19 mouse cellular contexts compared by ENCODE assay signal in genomic region chr10:24769496-24769895, GRCm38 (mm10). TPM values are rescaled to one million over a fixed set of nuclear protein-coding genes. Genes with fewer than 3 reads are reported as not detected.
DNase-seq lines count a peak whose midpoint lies in the region; TF ChIP-seq lines count a peak whose summit lies in the region.
"Had no signal": no experiment of that assay in that cellular context is flagged by ENCODE, and none has a peak within 500 bp of the region (broad histone marks: within the 10 kb centered on the region; RNA-seq: fewer than 3 reads in every experiment).

No protein-coding gene starts in this region.

- no peaks in the 10 kb centered on the region for H3K79me2 ChIP-seq in heart, adult 2 months (replicated peaks; ENCODE audit: control insufficient read depth, insufficient read depth, low read length)

- no peak overlapping the region for H3K27ac ChIP-seq in heart, adult 2 months
- no peak overlapping the region for H3K27ac ChIP-seq in heart, embryonic 10.5 days

- H3K9ac ChIP-seq in heart, adult 2 months (ENCODE audit: low read depth, low read length): no peak overlapping the region

- intact Hi-C loops in heart, adult 2 months (cut with DNase I): no loop called here
- intact Hi-C loops in heart, postnatal 10 days (cut with DNase I): no loop called here

- TF ChIP-seq CTCF in heart, adult 2 months (IDR thresholded peaks at IDR 0.05): no peak

- H3K36me3 ChIP-seq in heart, adult 2 months (ENCODE audit: control insufficient read depth, insufficient read depth, low read length): no peaks in the 10 kb centered on the region
- H3K36me3 ChIP-seq in heart, embryonic 10.5 days: no peaks in the 10 kb centered on the region
- H3K36me3 ChIP-seq: G1E had no signal

- H3K27me3 ChIP-seq in heart, adult 2 months (ENCODE audit: control insufficient read depth, insufficient read depth, low read length): no peaks in the 10 kb centered on the region
- H3K27me3 ChIP-seq in heart, embryonic 10.5 days (ENCODE audit: insufficient read depth, poor library complexity, severe bottlenecking): no peaks in the 10 kb centered on the region
- H3K27me3 ChIP-seq: CH12.LX had no signal

- DNase-seq in heart, adult 11 months: peak; percentile 59
- DNase-seq in heart, adult 2 months: no peak
- peak; percentile 71 for DNase-seq in heart, embryonic 10.5 days (ENCODE audit: low spot score)
- DNase-seq in heart, postnatal 10 days: no peak
- DNase-seq in 416B (ENCODE audit: low read depth): peak; percentile 21
- no peak for DNase-seq in cerebellum, adult 9-11 months
- DNase-seq: adrenal gland, adult 2 months; adrenal gland, adult 8-10 months; adrenal gland, postnatal 10 days; adrenal gland, postnatal 14 days; adrenal gland, postnatal 25 days; adrenal gland, postnatal 36 days; B cell, adult 2 months; cerebellum, adult 11 months; cerebellum, adult 11-12 months; cerebellum, adult 18-20 months; cerebellum, adult 2 months had no signal

- H3K9me3 ChIP-seq in heart, embryonic 10.5 days: no peaks in the 10 kb centered on the region
- H3K9me3 ChIP-seq: G1E had no signal

- H3K4me3 ChIP-seq in heart, adult 2 months: no peak overlapping the region
- no peak overlapping the region for H3K4me3 ChIP-seq in heart, embryonic 10.5 days

- no peak for TF ChIP-seq EP300 in heart, adult 2 months (IDR thresholded peaks at IDR 0.05; ENCODE audit: insufficient read depth, low read depth, low read length)

- no peak for TF ChIP-seq POLR2A in heart, adult 2 months (IDR thresholded peaks at IDR 0.05; ENCODE audit: insufficient read depth, low read depth, low read length)

- 78% methylated on average over 7 of the region's 7 CpGs for WGBS in heart, adult 2 months
- 79% methylated on average over 7 of the region's 7 CpGs for WGBS in heart, embryonic 10.5 days

- H3K4me1 ChIP-seq in heart, adult 2 months (ENCODE audit: control insufficient read depth, insufficient read depth, low read length): no peaks in the 10 kb centered on the region
- no peaks in the 10 kb centered on the region for H3K4me1 ChIP-seq in heart, embryonic 10.5 days

RNA-seq across cellular contexts. Expression of gene Enpp1, which starts 57.5 kb away (rescaled TPM):
- total RNA-seq in heart, adult 2 months (2021): 1 to 10 TPM; 5.8 to 6.5 TPM
- polyA plus RNA-seq in heart, adult 2 months (2012; rRNA removed): 2.1 and 2.8 TPM in 2 replicates
- polyA plus RNA-seq in heart, embryonic 10.5 days (2016; fragmentation: Nextera tagmentation; extraction: Ambion mirVana): 4.2 and 4.9 TPM in 2 replicates
- 1 to 10 TPM; 6.4 to 6.5 TPM for total RNA-seq in heart, postnatal 10 days (2021)
- polyA plus RNA-seq: G1E had no signal

Comparison
In these comparisons a context has a peak if more than half of its experiments do, and no peak if none do; other contexts are left out.
1. DNase-seq: peak in heart, adult 11 months (single experiment), heart, embryonic 10.5 days (single experiment) and 416B (single experiment); none in heart, adult 2 months (0 of 2), heart, postnatal 10 days (0 of 2) and cerebellum, adult 9-11 months (single experiment).